Mouse (Mus musculus): ENCODE data around the gene Zfp667. TPM values are rescaled to one million over a fixed set of nuclear protein-coding genes. Genes with fewer than 3 reads are reported as not detected.
"Not testable (repeated sequence)": the region's sequence is repeated elsewhere in the genome, so short reads cannot be mapped to it uniquely, and the experiment has no call there.

Zfp667 gene
- polyA plus RNA-seq, 1 experiment from 2014 or later: 9.8 TPM

DNA sequence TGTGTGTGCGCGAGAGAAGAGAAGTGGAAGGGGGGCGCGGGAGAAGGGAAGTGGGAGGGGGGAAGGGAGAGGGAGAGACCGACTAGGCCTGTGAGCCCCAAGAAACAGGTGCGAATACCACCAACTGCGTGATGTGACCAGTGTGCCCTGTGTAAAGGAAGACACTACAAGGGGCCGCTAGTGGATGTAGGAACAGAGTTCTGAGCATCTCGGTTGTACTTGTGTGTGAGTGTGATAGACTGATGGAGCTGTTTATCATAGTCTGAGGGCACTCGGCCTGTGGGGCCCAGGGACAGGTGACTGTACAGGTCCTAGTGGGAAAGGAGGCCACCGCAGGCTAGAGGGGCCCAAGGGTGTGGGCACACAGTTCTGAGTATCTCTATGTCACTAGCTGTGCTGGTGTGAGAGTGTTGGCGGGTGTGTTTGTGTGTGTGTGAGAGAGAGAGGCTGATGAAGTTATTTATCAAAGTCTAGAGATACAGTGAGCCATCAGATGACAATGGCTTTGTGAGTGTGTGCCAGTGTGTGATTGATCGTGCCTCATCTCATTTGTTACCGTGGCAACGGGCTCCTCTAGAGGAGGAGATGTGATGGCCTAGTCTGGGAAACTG is 647 bp downstream of the Zfp667 start:
- no peaks in the 10 kb centered on the region for H3K27me3 ChIP-seq (ENCODE audit: control insufficient read depth, insufficient read depth, low read length)
- H3K4me2 ChIP-seq (ENCODE audit: low read depth, low read length): peak overlapping the region; percentile 78
- no peaks in the 10 kb centered on the region for H3K36me3 ChIP-seq (ENCODE audit: control insufficient read depth, insufficient read depth, low read length)
- ATAC-seq (ENCODE audit: insufficient read depth, low FRiP score): peak; percentile 6; the same call in 1 of the 2 replicates
- WGBS: 18% methylated on average over 15 of the region's 15 CpGs
- H3K27ac ChIP-seq (ENCODE audit: low read length): peak overlapping the region; percentile 30; the same call in 1 of the 2 replicates
- peak overlapping the region; percentile 52 for H3K4me3 ChIP-seq (replicated peaks; ENCODE audit: low read length)
- H3K9ac ChIP-seq (ENCODE audit: low read length): peak overlapping the region; percentile 73
- peaks cover 15% of the 10 kb centered on the region for H3K4me1 ChIP-seq (ENCODE audit: control insufficient read depth, insufficient read depth, low read length)
- H3K9me3 ChIP-seq (replicated peaks; ENCODE audit: control insufficient read depth, low read length): no peaks in the 10 kb centered on the region

DNA sequence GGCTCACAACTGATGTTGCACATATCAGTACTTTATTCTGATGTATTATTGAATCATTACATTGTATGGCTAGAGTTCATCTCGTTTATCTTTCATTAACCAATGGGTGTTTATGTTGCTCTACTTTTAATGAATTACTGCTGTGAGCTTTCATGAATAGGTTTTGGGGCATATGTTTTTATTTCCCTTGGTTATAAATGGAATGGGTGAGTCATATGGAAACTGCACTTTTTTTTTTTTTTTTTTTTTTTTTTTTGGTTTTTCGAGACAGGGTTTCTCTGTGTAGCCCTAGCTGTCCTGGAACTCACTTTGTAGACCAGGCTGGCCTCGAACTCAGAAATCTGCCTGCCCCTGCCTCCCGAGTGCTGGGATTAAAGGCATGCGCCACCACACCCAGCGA is 4.7 kb downstream of the Zfp667 start:
- peaks cover 11% of the 10 kb centered on the region for H3K4me1 ChIP-seq (ENCODE audit: control insufficient read depth, insufficient read depth, low read length)
- H3K27ac ChIP-seq (ENCODE audit: low read length); H3K9me3 ChIP-seq (replicated peaks; ENCODE audit: control insufficient read depth, low read length); ATAC-seq (ENCODE audit: insufficient read depth, low FRiP score); H3K4me3 ChIP-seq (replicated peaks; ENCODE audit: low read length); H3K36me3 ChIP-seq (ENCODE audit: control insufficient read depth, insufficient read depth, low read length); H3K27me3 ChIP-seq (ENCODE audit: control insufficient read depth, insufficient read depth, low read length); H3K4me2 ChIP-seq (ENCODE audit: low read depth, low read length); H3K9ac ChIP-seq (ENCODE audit: low read length): not testable (repeated sequence)
- 93% methylated on average over 5 of the region's 6 CpGs for WGBS

GRCm38 (mm10) chr7:6300796-6301195 is 14.4 kb downstream of the Zfp667 start:
- WGBS: 61% methylated on average over 11 of the region's 11 CpGs
- not testable (repeated sequence) for H3K4me1 ChIP-seq (ENCODE audit: control insufficient read depth, insufficient read depth, low read length); H3K27ac ChIP-seq (ENCODE audit: low read length); H3K4me2 ChIP-seq (ENCODE audit: low read depth, low read length); H3K4me3 ChIP-seq (replicated peaks; ENCODE audit: low read length); H3K9me3 ChIP-seq (replicated peaks; ENCODE audit: control insufficient read depth, low read length); H3K27me3 ChIP-seq (ENCODE audit: control insufficient read depth, insufficient read depth, low read length); H3K9ac ChIP-seq (ENCODE audit: low read length); ATAC-seq (ENCODE audit: insufficient read depth, low FRiP score)
- H3K36me3 ChIP-seq (ENCODE audit: control insufficient read depth, insufficient read depth, low read length): peaks cover 13% of the 10 kb centered on the region

DNA sequence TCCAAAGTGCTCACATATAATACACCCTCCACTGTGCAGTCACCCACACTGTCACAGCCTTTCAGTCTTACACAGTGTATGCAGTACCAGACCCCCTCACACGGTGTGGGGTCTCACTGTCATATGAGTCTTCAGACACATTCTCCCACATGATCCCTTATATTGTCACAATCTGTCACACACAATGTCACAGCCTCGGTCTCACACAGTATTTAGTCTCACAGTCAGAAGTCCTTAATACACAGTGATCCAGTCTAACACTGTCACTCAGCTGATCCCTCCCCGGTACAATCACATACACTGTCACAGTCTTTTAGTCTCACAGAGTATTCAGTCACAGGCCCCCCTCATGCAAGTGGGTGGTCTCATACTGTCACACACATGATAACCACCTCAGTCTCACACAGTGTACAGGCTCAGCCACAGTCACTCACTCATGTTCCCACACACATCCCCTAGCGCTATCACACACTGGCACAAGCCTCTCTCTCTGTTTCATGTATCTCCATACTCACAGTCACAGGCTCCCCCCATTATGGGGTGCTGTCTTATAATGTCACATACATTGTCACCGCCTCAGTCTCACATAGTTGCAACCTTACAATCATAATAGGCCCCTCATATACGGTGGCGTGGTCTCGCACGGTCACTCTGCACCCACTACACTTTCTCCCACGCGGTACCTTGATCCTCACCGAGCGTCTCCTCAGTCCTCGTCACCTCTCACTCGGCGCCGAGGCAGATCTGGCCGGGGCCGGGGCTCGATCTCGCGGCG is 44.3 kb downstream of the Zfp667 start:
- peaks cover 7% of the 10 kb centered on the region; the same call in 1 of the 2 replicates for H3K4me1 ChIP-seq (ENCODE audit: control insufficient read depth, insufficient read depth, low read length)
- H3K4me2 ChIP-seq (ENCODE audit: low read depth, low read length): peak overlapping the region; percentile 90
- 15% methylated on average over 23 of the region's 23 CpGs for WGBS
- H3K27ac ChIP-seq (ENCODE audit: low read length): peak overlapping the region; percentile 79
- H3K36me3 ChIP-seq (ENCODE audit: control insufficient read depth, insufficient read depth, low read length): no peaks in the 10 kb centered on the region
- no peaks in the 10 kb centered on the region for H3K27me3 ChIP-seq (ENCODE audit: control insufficient read depth, insufficient read depth, low read length)
- peak overlapping the region; percentile 87 for H3K9ac ChIP-seq (ENCODE audit: low read length)
- H3K4me3 ChIP-seq (replicated peaks; ENCODE audit: low read length): peak overlapping the region; percentile 70
- ATAC-seq (ENCODE audit: insufficient read depth, low FRiP score): peak; percentile 71
- H3K9me3 ChIP-seq (replicated peaks; ENCODE audit: control insufficient read depth, low read length): no peaks in the 10 kb centered on the region

DNA sequence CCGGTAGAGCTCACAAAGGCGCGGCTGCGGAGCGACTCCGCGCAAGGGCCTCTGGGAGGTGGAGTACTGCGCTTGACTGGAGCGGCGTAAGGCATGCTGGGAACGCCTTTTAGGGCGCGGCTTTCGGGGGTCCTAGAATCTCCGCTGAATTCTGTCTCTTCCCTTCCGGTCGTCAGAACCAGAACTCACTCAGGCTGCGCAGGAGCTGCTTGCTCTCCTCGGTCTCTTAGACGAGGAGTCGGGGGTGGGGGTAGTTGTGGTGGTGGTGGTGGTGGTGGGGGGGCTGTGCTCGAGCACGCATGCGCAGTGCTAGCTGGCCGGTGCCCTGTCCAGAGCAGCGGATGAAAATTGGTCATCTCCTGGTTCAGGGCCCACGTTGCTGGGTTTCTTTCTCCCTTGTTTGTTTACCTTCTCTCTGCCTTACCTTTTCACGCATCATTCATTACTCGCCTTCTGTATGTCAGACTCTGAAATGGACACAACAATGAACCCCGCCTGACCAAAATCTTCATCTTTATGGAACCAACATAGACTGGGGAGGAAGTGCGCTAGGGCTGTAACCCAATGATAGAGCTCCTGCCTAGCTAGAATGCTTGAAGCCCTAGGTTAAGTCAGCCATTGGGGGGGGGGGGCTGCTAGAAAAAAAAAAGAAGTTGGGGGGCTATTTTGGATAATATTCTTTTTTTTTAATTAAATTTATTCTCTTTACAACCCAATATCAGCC is 45.0 kb downstream of the Zfp667 start, which contains the start of gene Zfp583:
Zfp583 (minus strand) TSS at position 53 of the 724 bp plus-strand sequence.
- 5% methylated on average over 31 of the region's 31 CpGs for WGBS
- no peaks in the 10 kb centered on the region for H3K36me3 ChIP-seq (ENCODE audit: control insufficient read depth, insufficient read depth, low read length)
- peak within 1 kb of the TSS; percentile 87 for H3K9ac ChIP-seq (ENCODE audit: low read length)
- no peaks in the 10 kb centered on the region for H3K9me3 ChIP-seq (replicated peaks; ENCODE audit: control insufficient read depth, low read length)
- H3K27ac ChIP-seq (ENCODE audit: low read length): peak within 1 kb of the TSS; percentile 79
- peaks cover 7% of the 10 kb centered on the region; the same call in 1 of the 2 replicates for H3K4me1 ChIP-seq (ENCODE audit: control insufficient read depth, insufficient read depth, low read length)
- ATAC-seq (ENCODE audit: insufficient read depth, low FRiP score): peak; percentile 95
- H3K4me2 ChIP-seq (ENCODE audit: low read depth, low read length): peak within 1 kb of the TSS; percentile 90
- H3K4me3 ChIP-seq (replicated peaks; ENCODE audit: low read length): peak within 1 kb of the TSS; percentile 70
- no peaks in the 10 kb centered on the region for H3K27me3 ChIP-seq (ENCODE audit: control insufficient read depth, insufficient read depth, low read length)

DNA sequence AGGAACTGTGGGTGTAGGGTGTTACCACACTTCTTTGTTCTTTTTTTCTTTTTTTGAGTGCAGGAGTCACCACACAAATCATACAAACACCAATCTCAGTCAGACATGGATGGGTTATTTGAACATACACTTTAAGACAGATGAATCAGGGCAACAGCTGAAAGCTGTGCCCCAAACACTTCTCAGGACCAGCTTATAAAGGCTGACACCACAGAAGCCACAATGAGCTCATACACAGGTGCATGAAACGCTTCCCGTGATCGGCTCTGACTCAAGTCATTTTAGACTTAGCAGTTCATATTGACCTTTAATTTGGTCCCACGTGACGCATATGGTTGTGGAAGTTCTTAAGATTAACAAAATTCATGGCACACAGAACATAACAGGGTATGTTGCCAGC is 53.5 kb downstream of the Zfp667 start:
- H3K4me1 ChIP-seq (ENCODE audit: control insufficient read depth, insufficient read depth, low read length): no peaks in the 10 kb centered on the region
- H3K27me3 ChIP-seq (ENCODE audit: control insufficient read depth, insufficient read depth, low read length): no peaks in the 10 kb centered on the region
- no peak overlapping the region for H3K9ac ChIP-seq (ENCODE audit: low read length)
- no peak overlapping the region for H3K4me2 ChIP-seq (ENCODE audit: low read depth, low read length)
- no peaks in the 10 kb centered on the region for H3K9me3 ChIP-seq (replicated peaks; ENCODE audit: control insufficient read depth, low read length)
- H3K36me3 ChIP-seq (ENCODE audit: control insufficient read depth, insufficient read depth, low read length): no peaks in the 10 kb centered on the region
- WGBS: 82% methylated on average over 5 of the region's 5 CpGs
- no peak overlapping the region for H3K27ac ChIP-seq (ENCODE audit: low read length)
- no peak for ATAC-seq (ENCODE audit: insufficient read depth, low FRiP score)
- no peak overlapping the region for H3K4me3 ChIP-seq (replicated peaks; ENCODE audit: low read length)

- Histone ChIP-seq H3K4me3 (replicated peaks; ENCODE audit: low read length) (peak within 1 kb of the TSS; percentile 84), H3K4me2 (ENCODE audit: low read depth, low read length) (peak within 1 kb of the TSS; percentile 64), H3K36me3 (ENCODE audit: control insufficient read depth, insufficient read depth, low read length) (no peaks in the 10 kb centered on the region), H3K27me3 (ENCODE audit: control insufficient read depth, insufficient read depth, low read length) (no peaks in the 10 kb centered on the region), H3K9ac (ENCODE audit: low read length) (peak within 1 kb of the TSS; percentile 79), H3K27ac (ENCODE audit: low read length) (peak within 1 kb of the TSS; percentile 36; the same call in 1 of the 2 replicates), H3K9me3 (replicated peaks; ENCODE audit: control insufficient read depth, low read length) (no peaks in the 10 kb centered on the region), H3K4me1 (ENCODE audit: control insufficient read depth, insufficient read depth, low read length) (no peaks in the 10 kb centered on the region)
- under 1% methylated on average over 26 of the region's 26 CpGs for WGBS
- peak; percentile 87 for ATAC-seq (ENCODE audit: insufficient read depth, low FRiP score)
Observed at GRCm38 (mm10) chr7:6343501-6344071, 57.2 kb downstream of the Zfp667 start, which contains the start of gene Gm3854. Gene Gm3854, plus strand, starts transcription at chr7:6343759.

DNA sequence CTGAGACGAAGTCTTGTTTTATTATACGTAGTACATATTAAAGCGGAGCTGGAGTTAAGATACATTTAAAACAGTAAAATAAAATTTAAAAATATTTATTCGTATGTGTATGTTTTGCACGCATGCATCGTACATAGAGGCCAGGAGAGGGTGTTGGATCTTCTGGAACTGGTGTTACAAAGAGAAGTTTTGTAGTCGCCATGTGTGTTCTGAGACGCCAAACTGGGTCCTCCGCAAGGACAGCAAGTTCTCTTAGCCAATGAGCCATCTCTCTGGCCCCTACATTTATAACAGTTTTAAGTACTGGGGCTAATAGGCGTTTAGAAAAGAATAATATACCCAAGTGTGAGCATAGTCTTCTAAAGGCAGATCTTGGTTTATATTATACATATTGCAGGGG is 57.7 kb downstream of the Zfp667 start:
- Histone ChIP-seq H3K27ac (ENCODE audit: low read length) (no peak overlapping the region), H3K9me3 (replicated peaks; ENCODE audit: control insufficient read depth, low read length) (no peaks in the 10 kb centered on the region), H3K9ac (ENCODE audit: low read length) (peak overlapping the region; percentile 79), H3K4me2 (ENCODE audit: low read depth, low read length) (peak overlapping the region; percentile 64), H3K4me3 (replicated peaks; ENCODE audit: low read length) (peak overlapping the region; percentile 84), H3K36me3 (ENCODE audit: control insufficient read depth, insufficient read depth, low read length) (no peaks in the 10 kb centered on the region), H3K27me3 (ENCODE audit: control insufficient read depth, insufficient read depth, low read length) (no peaks in the 10 kb centered on the region), H3K4me1 (ENCODE audit: control insufficient read depth, insufficient read depth, low read length) (no peaks in the 10 kb centered on the region)
- ATAC-seq (ENCODE audit: insufficient read depth, low FRiP score): no peak
- WGBS: 34% methylated on average over 10 of the region's 10 CpGs
